Mouse (Mus musculus) heart, embryonic 13.5 days (tissue): ENCODE measurements around the gene Sfi1. TPM values are rescaled to one million over a fixed set of nuclear protein-coding genes. Genes with fewer than 3 reads are reported as not detected.
A peak's percentile ranks its signal among the peaks of the same experiment; 100 is the strongest.
"Not testable (repeated sequence)": the region's sequence is repeated elsewhere in the genome, so short reads cannot be mapped to it uniquely, and the experiment has no call there.

ENCODE experiments used
- ATAC-seq: fragments of 200-750 bp; cut with Nextera tagmentation; 2 replicates; pipeline ENCODE4 v1.8.0; 2017; ENCODE audit warnings: moderate TSS enrichment; ENCODE audit not compliant: insufficient number of reproducible peaks, low FRiP score, low TSS enrichment; ENCODE audit errors: extremely low read depth
- H3K27ac ChIP-seq: fragments of 300-500 bp; sonication (generic); replicated peaks from 2 replicates; pipeline ENCODE4 v1.5.1; 2015; ENCODE audit warnings: moderate library complexity, mild to moderate bottlenecking, inconsistent platforms
- H3K27me3 ChIP-seq: fragments of 300-500 bp; sonication (generic); replicated peaks from 2 replicates; pipeline ENCODE4 v1.6.1; 2015; ENCODE audit warnings: mild to moderate bottlenecking, inconsistent platforms
- H3K36me3 ChIP-seq: fragments of 300-500 bp; sonication (generic); 2 replicates; pipeline ENCODE4 v1.6.1; 2015; ENCODE audit warnings: mild to moderate bottlenecking, inconsistent platforms
- H3K4me1 ChIP-seq: fragments of 300-500 bp; sonication (generic); 2 replicates; pipeline ENCODE4 v1.6.1; 2015; ENCODE audit warnings: inconsistent platforms
- H3K4me2 ChIP-seq: fragments of 300-500 bp; sonication (generic); 2 replicates; pipeline ENCODE4 v1.6.1; 2015; ENCODE audit warnings: inconsistent platforms, mild to moderate bottlenecking, moderate library complexity
- H3K4me3 ChIP-seq: fragments of 300-500 bp; sonication (generic); 2 replicates; pipeline ENCODE4 v1.5.1; 2015; ENCODE audit warnings: moderate library complexity, mild to moderate bottlenecking, inconsistent platforms
- H3K9ac ChIP-seq: fragments of 300-500 bp; sonication (generic); 2 replicates; pipeline ENCODE4 v1.6.1; 2015; ENCODE audit warnings: inconsistent platforms, mild to moderate bottlenecking, moderate library complexity
- H3K9me3 ChIP-seq: fragments of 300-500 bp; sonication (generic); 2 replicates; pipeline ENCODE4 v1.6.1; 2016; ENCODE audit warnings: inconsistent platforms
- WGBS: fragments of 180-500 bp; shearing (Covaris S2); methylation state at CpG from one replicate; pipeline ENCODE4 v1.1.7; 2015; ENCODE audit warnings: mixed read lengths; 5-methylcytosine and 5-hydroxymethylcytosine counted together
- polyA plus RNA-seq: library from polyadenylated mRNA; unstranded; fragments of >200 nt; fragmentation: Nextera tagmentation; extraction: Ambion mirVana; gene quantifications from 2 replicates; pipeline ENCODE4 v1.2.1, GENCODE M21; 2015

Gene Sfi1
- polyA plus RNA-seq, 1 experiment from 2014 or later: 7.3 TPM

DNA sequence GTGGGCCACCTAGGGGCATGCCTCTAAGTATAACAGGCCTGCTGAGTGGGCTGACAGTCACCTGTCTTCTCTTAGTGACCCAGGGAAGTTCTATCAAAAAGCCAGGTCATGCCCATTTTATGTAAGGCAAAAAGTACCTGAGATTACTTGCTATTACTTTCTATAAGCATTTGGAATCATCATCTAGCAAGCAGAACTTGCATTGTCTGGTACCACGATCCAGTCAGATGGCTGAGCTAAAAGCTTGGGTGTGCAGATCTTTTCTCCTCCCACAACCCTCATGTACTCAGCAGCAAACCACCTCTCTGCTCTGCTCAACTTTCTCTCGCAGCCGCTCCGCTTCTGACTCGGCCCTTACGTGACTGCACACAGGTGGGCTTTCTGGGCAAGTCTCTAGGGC lies 35.3 kb downstream of the Sfi1 start:
- not testable (repeated sequence) for ATAC-seq, H3K27ac ChIP-seq, H3K4me3 ChIP-seq, H3K4me1 ChIP-seq, H3K36me3 ChIP-seq, H3K9ac ChIP-seq, H3K4me2 ChIP-seq, H3K27me3 ChIP-seq
- 86% methylated on average over 6 of the region's 6 CpGs for WGBS
- peaks cover 20% of the 10 kb centered on the region for H3K9me3 ChIP-seq

DNA sequence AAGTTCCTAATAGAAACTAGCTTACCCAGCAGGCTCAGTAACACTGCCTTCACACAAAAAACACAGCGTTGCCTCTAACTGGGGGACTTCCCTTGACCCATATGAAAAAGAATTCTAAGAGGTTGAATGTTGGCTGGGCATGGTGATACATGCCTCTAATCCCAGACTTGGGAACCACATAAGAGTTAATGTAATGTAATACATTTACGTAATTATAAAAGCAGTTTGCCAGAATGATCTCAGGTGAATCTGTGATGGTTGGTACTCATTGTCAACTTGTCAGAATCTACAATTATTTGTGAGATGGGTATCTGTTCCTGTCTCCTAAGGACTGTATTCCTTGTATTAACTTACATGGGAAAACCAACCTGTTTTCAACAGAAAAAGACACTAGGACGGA lies 36.3 kb downstream of the Sfi1 start:
- not testable (repeated sequence) for H3K4me3 ChIP-seq, ATAC-seq

DNA sequence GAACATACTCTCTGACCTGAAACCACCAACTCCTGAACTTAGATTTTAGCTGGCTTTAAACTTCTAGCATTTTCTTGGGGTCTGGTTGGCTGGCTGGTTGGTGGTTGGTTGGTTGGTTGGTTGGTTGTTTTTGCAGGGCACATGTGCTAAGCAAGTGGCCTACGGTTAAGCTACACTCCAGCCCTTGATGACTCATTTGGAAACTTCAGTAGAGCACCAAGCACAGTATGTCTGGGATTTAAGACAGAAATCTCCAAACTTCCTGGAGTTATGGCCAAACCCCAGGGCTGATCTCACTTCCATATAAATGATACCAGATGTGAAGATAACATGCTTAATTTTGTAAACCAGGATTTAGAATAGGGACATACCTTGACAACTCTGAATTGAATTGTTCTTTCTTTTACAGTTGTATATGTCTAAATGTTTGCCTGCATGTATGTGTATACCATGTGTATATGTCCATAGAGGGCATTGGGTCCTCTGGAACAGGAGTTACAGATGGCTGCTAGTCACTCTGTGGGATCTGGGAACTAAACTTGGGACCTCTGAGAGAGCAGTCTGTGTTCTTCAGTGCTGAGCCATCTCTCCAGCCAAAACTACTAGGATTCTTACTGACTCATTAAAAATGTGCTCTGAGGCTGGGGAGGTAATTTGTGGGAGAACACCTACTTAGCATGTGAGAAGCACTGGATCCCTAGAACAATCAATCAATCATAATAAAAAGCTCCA lies 39.4 kb downstream of the Sfi1 start:
- Histone ChIP-seq H3K9me3 (peaks cover 13% of the 10 kb centered on the region), H3K36me3 (peaks cover 20% of the 10 kb centered on the region)
- ATAC-seq: peak; percentile 21
- not testable (repeated sequence) for H3K27ac ChIP-seq, H3K9ac ChIP-seq, H3K27me3 ChIP-seq, H3K4me1 ChIP-seq, H3K4me2 ChIP-seq, H3K4me3 ChIP-seq
- WGBS: 72% methylated on average over 1 of the region's 1 CpGs

More for the DNA sequence above, 36.3 kb downstream of the Sfi1 start:
- H3K36me3 ChIP-seq, H3K27ac ChIP-seq, H3K4me1 ChIP-seq, H3K9ac ChIP-seq, H3K4me2 ChIP-seq, H3K27me3 ChIP-seq: not testable (repeated sequence)
- WGBS: 85% methylated on average over 2 of the region's 3 CpGs
- peaks cover 13% of the 10 kb centered on the region for H3K9me3 ChIP-seq

DNA sequence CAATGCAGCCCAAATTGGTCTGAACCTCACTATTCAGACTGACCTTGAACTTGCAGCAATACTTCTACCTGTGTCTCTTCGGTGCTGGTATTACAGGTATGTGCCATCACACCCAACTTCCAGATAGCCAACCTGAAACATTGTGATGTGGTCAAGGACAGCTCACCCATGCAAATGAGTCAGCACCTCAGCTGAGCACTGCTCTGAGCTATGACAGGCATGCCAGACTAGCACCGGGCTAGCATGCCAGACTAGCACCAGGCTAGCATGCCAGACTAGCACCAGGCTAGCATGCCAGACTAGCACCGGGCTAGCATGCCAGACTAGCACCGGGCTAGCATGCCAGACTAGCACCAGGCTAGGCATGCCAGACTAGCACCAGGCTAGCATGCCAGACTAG lies 41.9 kb downstream of the Sfi1 start:
- not testable (repeated sequence) for ATAC-seq, H3K9me3 ChIP-seq, H3K4me1 ChIP-seq, H3K9ac ChIP-seq, H3K4me3 ChIP-seq, H3K27me3 ChIP-seq, H3K27ac ChIP-seq, H3K4me2 ChIP-seq
- WGBS: 83% methylated on average over 4 of the region's 4 CpGs
- peaks cover 20% of the 10 kb centered on the region for H3K36me3 ChIP-seq

DNA sequence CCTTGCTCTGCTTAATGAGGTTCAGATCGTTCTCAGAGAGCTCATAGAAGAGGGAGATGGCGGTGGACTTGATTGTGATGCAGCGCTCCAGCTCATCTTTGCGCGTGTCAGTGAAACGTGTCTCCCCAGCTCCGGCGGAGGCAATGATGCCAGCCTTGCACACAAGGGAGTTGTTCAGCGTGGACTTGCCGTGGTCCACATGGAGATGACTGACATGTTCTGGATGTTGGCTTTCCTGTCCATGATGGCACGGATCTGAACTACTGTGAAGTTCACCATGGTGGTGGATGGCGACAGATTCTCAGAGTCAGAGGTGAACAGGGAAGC lies 42.6 kb downstream of the Sfi1 start:
- not testable (repeated sequence) for H3K9me3 ChIP-seq, H3K27me3 ChIP-seq, H3K9ac ChIP-seq, H3K4me2 ChIP-seq, H3K27ac ChIP-seq, ATAC-seq, H3K4me1 ChIP-seq, H3K4me3 ChIP-seq
- peaks cover 20% of the 10 kb centered on the region for H3K36me3 ChIP-seq
- 97% methylated on average over 12 of the region's 12 CpGs for WGBS

DNA sequence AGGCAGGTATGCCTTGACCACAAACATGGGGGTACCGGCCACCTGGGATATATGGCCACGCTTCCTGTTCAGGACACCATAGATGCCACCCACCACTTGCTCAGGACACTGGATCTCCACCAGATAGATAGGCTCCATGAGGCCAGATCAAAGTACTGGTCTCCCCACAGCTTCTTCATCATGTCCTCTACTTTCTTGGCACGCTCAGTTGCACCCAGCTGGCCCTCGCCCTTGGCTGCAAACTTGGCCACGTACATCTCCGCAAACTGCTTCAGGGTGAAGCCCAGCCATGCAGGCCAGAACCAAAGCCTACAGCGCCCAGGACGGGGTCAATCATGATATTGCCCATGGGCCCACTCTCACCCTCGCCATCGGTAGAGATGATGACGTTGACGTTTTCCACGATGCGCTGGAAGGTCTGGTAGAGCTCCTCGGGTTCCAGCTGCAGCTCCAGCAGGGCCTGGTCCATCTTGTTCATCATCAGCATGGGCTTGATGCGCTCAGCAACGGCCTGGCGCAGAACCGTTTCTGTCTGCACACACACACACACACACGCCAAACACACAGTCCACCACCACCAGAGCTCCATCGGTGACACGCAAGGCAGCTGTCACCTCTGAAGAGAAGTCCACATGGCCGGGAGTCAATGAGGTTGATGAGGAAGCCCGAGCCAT lies 43.1 kb downstream of the Sfi1 start:
- H3K9ac ChIP-seq, H3K4me1 ChIP-seq, H3K27ac ChIP-seq, H3K4me2 ChIP-seq, H3K27me3 ChIP-seq, H3K4me3 ChIP-seq, H3K9me3 ChIP-seq, ATAC-seq: not testable (repeated sequence)
- 92% methylated on average over 24 of the region's 24 CpGs for WGBS
- H3K36me3 ChIP-seq: peaks cover 20% of the 10 kb centered on the region

DNA sequence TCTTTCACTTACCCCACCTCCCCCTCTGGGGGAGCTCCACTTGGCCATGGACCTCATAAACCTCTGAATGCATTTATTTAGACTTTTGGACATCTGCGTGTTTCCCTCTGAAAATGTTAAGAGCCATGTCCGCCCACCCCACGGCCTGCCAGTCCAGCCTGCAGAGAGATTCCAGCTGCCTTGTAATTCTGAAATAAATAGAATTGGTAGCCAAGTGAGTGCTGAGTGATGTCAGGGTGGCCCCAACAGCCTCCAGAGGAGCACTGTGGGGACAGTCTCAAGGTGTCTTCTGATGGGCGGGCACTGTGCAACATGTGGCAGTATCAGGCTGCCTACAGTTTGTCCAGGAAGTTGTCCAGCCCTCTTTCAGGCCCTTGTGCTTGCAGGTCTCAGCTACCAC lies 43.8 kb downstream of the Sfi1 start:
- H3K27ac ChIP-seq, H3K9me3 ChIP-seq, H3K9ac ChIP-seq, H3K4me3 ChIP-seq, ATAC-seq, H3K27me3 ChIP-seq, H3K4me1 ChIP-seq, H3K4me2 ChIP-seq: not testable (repeated sequence)
- H3K36me3 ChIP-seq: peaks cover 20% of the 10 kb centered on the region
- 87% methylated on average over 4 of the region's 4 CpGs for WGBS

DNA sequence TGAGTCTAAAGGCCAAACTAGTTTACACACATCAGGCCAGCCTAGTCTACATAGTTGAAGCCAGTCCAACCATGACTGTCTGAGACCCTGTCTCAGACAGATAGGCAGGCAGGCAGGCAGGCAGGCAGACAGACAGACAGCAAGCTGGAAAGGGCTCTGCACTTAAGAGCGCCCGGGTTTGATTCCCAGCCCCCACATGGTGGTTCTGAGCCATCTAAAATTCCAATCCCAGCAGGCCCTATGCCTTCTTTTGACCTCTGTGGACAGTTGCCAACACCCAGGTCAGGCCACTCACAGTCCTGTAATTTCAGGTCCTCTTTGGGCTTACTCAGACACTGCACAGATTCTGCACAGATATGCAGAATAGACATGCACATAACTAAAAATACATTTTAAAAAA lies 46.5 kb downstream of the Sfi1 start:
- WGBS: 83% methylated on average over 2 of the region's 2 CpGs
- peaks cover 15% of the 10 kb centered on the region for H3K36me3 ChIP-seq
- H3K27me3 ChIP-seq, H3K4me2 ChIP-seq, H3K4me3 ChIP-seq, H3K9me3 ChIP-seq, ATAC-seq, H3K9ac ChIP-seq, H3K4me1 ChIP-seq, H3K27ac ChIP-seq: not testable (repeated sequence)

DNA sequence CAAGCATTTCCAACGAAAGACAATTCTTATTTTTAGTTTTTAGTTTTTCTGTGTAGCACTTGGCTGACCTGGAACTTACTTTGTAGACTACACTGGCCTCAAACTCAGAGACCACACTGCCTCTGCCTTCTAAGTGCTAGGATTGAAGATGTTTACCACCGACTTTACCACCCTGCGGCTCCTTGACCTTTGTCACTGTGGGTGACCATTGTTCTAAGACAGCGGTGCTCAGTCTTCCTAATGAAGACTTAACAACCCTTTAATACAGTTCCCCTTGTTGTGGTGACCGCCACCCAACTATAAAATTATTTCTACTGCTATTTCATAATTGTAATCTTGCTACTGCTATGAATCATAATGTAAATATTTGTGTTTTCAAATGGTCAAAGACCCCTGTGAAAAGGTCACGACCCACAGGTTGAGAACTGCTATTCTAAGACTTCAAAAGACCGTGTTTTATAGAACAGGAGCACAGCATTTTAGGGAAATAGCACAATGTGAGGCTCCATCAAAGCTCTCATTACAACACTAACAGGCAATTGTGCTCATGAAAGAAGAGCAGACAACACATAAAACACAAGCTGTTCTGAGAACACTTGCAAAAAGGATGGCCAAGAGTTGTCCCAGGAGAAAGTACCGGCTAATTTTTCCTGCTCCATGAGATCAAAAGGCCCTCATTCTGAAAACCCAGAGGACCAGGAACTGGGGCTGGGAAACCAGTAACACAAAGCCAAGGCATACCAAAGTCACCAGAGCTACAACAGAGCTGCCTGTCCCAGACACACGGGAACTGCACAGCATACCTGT lies 47.7 kb downstream of the Sfi1 start:
- WGBS: 77% methylated on average over 9 of the region's 9 CpGs
- peaks cover 13% of the 10 kb centered on the region for H3K36me3 ChIP-seq
- H3K4me3 ChIP-seq, ATAC-seq, H3K27ac ChIP-seq, H3K4me2 ChIP-seq, H3K9ac ChIP-seq, H3K4me1 ChIP-seq, H3K27me3 ChIP-seq: not testable (repeated sequence)
- peaks cover 10% of the 10 kb centered on the region for H3K9me3 ChIP-seq

DNA sequence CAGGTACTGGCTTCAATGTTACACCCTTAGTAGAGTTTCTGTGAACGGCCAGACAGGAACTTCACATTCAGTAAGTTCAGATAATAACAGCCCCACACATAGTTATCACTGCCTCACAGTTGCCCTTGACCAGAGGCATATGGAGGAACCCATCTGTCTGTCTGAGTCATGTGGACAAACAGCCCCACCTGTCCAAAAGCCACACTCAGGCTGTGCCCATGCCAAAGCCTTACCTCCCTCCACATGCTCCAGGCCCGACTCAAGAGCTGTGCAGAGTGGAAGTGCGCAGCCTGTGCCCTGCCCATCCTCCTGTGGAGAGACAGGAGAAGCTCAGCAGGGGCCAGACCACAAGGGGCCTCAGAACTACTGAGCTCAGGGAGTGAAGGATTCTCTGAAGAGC lies 49.3 kb downstream of the Sfi1 start:
- H3K4me2 ChIP-seq, H3K36me3 ChIP-seq: not testable (repeated sequence)

DNA sequence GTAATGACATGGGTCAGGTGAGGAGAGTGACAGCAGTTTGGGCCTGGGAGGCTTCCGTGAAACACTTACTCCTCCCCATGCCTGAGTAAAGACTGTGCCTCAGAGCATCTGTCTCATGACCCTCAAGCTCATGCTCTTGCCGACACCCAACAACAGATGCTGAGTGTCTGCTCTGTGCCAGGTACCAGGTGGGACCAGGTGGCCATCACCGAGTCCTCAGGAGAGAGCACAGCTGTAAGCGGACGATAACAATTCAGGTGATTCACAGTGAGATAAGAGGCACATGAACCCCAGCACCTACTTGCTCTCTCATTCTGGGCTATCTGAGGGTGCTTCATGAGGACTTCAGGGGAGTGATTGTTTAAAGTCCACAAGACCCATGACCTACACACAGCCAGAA lies 50.9 kb downstream of the Sfi1 start:
- not testable (repeated sequence) for H3K9ac ChIP-seq, H3K4me3 ChIP-seq, H3K27me3 ChIP-seq, H3K4me2 ChIP-seq, H3K36me3 ChIP-seq, H3K27ac ChIP-seq, H3K4me1 ChIP-seq
- peaks cover 16% of the 10 kb centered on the region for H3K9me3 ChIP-seq
- ATAC-seq: peak; percentile 58
- WGBS: 77% methylated on average over 4 of the region's 5 CpGs

More for the DNA sequence above, 49.3 kb downstream of the Sfi1 start:
- WGBS: 67% methylated on average over 3 of the region's 3 CpGs
- H3K4me1 ChIP-seq, H3K27ac ChIP-seq, H3K9ac ChIP-seq, H3K9me3 ChIP-seq, ATAC-seq, H3K4me3 ChIP-seq, H3K27me3 ChIP-seq: not testable (repeated sequence)
